Mouse (Mus musculus): ENCODE measurements around the gene Mbnl1.

Gene Mbnl1

DNA sequence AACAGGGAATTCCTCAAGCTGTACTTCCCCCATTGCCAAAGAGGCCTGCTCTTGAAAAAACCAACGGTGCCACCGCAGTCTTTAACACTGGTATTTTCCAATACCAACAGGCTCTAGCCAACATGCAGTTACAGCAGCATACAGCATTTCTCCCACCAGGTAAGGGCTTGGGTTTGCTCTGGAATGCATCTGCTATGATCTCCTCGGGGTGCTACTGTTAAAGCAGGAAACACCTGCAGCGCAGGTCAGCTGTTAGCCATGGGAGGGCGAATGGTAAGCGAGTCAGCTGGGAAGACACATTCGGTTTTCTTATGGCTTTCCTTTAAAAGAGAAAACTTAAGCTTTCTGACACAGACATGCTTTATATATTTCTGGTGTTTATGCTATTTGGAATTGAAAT is 143.0 kb downstream of the Mbnl1 start:
- DNase-seq: no peak

GRCm38 (mm10) chr3:60616147-60616546 is 143.5 kb downstream of the Mbnl1 start:
- no peak for DNase-seq

GRCm38 (mm10) chr3:60617643-60618042 is 145.0 kb downstream of the Mbnl1 start:
- no peak for DNase-seq

- no peak for DNase-seq
Measured at GRCm38 (mm10) chr3:60620236-60620635, 147.6 kb downstream of the Mbnl1 start.

DNA sequence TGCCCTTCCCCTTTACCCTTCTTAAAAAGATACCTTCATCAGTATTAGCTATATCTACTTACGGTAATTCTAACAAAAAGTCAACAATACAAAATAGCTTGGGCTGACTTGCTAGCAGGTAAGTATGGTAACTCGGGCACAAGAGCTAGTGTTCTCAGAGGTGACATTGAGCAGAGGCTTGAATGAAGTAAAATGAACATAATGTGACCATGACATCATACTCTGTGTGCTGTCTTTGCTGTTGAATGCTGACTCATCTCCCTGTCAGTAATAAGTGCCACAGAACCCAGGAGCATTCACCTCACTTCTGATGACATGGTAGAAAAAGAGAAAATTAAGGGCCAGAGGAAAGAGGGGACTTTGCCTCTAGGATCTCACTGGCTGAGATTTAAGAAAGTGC is 158.6 kb downstream of the Mbnl1 start:
- DNase-seq: no peak

DNA sequence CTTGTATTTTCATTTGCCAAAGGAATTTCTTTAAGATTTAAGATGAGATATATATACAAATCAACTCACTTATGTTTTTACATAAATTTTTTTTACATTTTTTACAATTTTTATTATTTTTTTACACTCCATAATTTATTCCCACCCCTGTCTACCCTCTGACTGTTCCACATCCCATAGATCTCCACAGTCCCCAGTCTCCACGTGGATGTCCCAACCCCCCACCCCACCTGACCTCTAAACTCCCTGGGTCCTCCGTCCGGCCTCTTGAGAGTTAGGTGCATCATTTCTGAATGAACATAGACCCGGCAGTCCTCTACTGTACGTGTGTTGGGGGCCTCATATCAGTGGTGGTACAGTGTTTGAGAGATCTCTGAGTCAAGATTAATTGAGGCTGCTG is 159.1 kb downstream of the Mbnl1 start:
- DNase-seq: no peak

GRCm38 (mm10) chr3:60632796-60633466 is 160.3 kb downstream of the Mbnl1 start:
- no peak for DNase-seq

GRCm38 (mm10) chr3:60638530-60638929 is 165.9 kb downstream of the Mbnl1 start:
- DNase-seq: no peak

DNA sequence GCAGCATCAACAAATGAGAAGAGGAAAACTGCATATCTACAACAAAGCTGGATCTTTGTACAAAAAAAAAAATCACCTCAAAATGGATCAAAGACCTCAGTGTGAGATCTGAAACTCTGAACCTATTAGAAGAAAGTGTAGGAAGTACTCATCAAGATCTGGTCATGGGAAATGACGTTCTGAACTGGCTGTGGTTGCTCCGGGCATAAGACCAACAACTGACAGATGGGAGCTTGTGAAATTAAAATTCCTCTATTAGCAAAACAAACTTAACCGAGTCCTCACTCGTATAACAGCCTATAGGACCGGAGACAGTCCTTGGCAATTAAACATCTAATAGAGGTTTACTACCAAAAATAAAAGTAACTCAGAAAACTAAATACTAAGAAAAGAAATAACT is 166.5 kb downstream of the Mbnl1 start:
- no peak for DNase-seq

DNA sequence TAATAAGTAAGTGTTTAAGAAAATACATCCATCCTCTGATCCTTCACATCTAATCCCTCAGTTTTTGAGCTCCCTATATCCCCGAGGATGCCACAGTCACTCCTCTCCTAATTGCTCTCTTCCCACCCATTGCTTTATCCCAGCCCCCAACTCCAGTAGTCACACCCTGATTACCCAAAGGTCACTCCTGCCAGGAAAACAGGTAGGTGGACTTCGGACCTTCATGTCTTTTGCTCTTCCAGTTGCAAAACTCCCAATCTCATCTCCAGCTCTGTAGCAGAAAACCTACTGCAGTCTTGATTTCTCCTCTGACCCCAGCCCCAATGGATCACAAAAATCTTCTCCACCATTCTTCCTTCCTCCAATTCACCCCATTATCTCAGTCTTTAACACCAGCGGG is 169.6 kb downstream of the Mbnl1 start:
- no peak for DNase-seq

- no peak for DNase-seq
Measured at GRCm38 (mm10) chr3:60645531-60645930, 172.9 kb downstream of the Mbnl1 start.

DNA sequence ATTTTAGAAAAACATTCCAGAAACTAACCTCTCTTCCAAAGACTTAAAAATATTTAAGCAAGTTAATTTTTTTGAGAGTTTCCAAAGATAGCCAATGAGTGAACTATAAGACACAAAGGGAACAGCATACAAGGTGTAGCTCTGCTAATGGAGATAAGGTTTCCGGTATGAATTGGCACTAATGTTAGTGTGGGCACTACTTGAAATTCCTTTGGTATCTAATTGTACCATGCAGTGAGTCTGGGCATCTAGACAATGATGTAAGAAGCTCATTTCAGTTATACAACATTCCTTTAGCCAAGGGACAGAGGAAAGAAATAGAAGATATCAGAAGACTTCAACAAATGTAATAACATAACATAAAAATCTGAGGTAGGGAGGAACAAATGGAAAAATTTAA is 175.7 kb downstream of the Mbnl1 start:
- DNase-seq: no peak

GRCm38 (mm10) chr3:60660762-60661161 is 188.1 kb downstream of the Mbnl1 start:
- DNase-seq: no peak

All from right cerebral cortex, postnatal 4 days (tissue).